Mouse (Mus musculus): ENCODE data around the gene Ighmbp2.
A peak's percentile ranks its signal among the peaks of the same experiment; 100 is the strongest.

The Ighmbp2 gene

DNA sequence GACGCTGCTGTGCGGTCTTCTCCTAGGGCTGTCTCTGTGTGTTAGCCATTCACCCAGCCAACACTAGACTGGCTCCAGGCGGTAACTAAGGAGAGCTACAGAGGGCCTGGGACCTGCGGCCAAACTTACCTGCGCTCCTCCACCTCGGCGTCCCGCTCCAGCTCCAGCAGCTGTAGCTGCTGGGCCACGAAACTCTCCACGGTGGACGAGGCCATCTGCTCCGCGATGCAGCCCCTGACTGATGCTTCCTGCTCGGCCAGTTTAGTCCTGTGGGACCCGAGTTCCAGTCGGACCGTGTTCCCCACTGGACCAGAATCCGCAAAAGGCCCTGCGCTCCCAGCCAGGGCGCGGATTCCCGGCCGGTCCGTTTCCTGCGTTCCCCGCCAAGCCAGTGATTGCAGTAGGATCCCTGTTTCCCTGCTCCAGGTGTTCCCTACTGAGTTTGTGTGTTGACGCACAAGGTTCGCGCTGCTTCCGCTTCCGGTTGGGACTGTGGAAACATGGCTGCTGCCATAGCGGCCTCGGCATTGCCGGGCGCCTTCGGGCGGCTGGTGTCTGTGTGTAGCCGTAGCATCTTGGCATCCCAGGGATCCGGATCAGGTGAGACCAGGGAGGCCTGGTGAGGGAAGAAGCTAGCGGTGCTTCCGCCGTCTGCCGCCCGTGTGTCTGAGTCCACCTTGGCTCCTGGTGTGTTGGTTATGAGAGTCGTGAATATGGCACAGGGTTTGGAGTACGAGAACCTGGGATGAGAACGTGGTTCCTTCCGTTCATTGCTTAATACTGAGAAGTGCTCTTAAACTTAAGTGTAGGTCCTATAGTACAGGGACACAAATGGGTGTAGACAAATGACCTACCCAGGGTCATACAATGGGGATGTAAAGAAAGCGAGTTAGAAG, at the start of gene Ighmbp2, which contains the start of gene Mrpl21:
Ighmbp2 (minus strand) TSS at position 446 of the 896 bp plus-strand sequence.
Mrpl21 (plus strand) TSS at position 330 of the 896 bp plus-strand sequence.
- peak; percentile 70 to 78 for DNase-seq (ENCODE audit: low spot score in 2 of 2)

GRCm38 (mm10) chr19:3326479-3327047, 43.7 kb upstream of the Ighmbp2 start:
- no peak for DNase-seq (ENCODE audit: low spot score in 2 of 2)

- no peak for DNase-seq (ENCODE audit: low spot score in 2 of 2)
Observed at GRCm38 (mm10) chr19:3325771-3326478, 43.1 kb upstream of the Ighmbp2 start.

DNA sequence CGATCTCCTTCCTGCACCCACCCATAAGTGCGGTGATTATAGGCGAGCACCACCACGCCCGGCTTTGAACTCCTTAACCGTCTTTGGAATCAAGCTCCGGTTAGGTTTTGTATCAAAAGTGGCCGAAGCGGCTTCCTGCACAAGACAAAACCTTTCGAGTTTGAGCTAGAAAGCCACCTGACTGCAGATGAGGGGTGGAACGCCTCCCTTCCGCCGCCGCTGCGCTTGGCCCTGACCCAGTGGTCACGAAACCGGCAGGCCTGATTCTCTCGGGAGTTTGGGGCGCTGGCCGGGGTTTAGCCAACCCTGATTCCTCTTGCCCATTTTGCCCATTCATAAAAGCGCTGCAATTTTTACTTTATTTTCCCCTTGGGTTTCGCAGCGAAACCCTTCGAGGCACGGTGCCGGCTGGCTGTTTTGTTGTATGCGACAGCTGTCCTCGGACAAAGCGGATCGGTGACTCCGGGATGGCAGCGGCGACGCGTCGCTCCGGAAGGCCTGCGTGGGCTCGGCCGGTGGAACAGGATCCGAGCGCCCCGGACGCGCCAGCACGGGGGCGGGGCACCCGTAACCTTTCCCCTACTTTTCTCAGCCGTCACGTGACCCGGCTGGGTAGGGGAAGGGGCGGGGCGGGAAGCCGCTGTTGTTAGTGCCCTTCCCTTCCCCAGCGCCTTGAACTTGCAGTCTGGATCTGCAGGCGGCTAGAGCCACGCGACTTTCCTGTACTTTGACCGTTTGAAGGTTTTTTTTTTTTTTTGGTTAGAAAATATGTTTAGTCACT, 42.3 kb upstream of the Ighmbp2 start:
- peak; percentile 94 to 95 for DNase-seq (ENCODE audit: low spot score in 2 of 2)

DNA sequence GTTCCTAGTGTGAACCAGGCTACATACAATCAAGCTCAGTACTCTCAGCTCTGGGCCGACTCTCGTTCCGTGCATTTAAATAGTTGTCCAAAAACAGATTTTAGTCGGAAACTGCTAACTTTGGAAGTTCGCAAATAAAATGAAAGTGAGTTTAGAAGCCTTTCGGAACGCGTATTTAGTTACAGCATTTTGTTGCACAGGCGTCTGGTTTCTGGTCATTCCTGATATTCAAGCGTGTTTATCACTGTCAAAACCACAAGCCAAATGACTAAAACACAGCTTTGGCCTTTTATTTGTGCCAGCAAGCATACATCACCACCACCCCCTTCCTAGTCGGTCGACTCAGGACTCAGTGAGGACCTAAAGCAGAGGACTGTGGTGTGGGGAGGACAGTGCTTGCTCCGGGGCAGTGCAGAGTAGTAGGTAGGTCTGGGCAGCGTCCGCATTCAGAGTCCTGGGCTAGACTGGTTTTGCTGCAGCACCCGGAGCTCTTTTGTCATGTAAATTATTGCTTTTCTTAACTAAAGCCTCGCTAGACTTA, 41.5 kb upstream of the Ighmbp2 start:
- DNase-seq (ENCODE audit: low spot score in 2 of 2): no peak

DNA sequence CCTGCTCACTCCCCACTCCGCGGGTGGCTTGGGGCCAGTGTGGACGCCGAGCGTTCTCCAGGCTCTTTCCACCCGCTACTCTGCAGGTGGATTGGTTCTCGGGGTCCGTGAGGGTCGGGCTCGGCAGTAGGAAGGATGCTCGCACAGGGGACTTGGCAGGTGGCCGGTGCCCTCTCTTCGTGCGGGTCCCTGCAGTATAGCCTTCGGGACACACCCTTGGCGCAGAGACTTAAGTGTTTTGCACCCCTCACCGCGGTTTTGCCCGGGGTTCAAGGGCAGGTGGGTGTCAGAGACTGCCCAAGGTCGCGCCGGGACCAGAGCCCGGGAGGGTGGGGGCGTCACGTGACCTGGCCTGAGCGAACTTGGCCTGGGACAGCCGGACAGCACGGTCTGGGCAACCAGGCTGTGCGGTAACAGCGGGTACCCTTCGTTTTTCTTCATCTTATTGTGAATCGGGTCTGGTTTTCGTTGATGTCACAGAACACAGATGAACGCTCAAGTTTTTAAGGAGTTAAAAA, 41.0 kb upstream of the Ighmbp2 start:
- DNase-seq (ENCODE audit: low spot score in 2 of 2): peak; percentile 55 to 56

DNA sequence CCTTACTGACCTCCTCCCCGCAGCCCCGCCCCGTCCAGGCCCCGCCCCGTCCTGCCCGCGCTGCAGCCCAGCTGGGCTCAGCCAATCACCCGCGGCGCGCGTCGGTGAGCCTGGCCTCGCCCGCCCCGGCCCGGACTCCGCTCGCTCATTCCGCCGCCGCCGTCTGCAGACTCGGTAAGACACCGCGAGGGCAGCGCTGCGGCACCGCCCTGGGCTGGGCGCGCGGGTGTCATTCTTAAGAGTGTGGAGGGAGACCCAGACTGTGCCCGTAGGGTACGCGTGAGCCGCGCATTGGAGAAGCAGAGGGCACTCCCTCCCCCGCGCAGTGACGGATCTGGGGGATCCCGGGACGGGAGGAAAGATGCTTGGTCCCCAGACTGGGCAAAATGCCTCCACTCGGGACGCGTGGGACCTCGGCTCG, 40.4 kb upstream of the Ighmbp2 start:
- DNase-seq (ENCODE audit: low spot score in 2 of 2): peak; percentile 90 to 91

- DNase-seq (ENCODE audit: low spot score in 2 of 2): peak; percentile 67 to 72
Observed at GRCm38 (mm10) chr19:3322261-3322969, 39.6 kb upstream of the Ighmbp2 start, which contains the start of gene Cpt1a. Gene Cpt1a (plus strand): TSS chr19:3322334.

DNA sequence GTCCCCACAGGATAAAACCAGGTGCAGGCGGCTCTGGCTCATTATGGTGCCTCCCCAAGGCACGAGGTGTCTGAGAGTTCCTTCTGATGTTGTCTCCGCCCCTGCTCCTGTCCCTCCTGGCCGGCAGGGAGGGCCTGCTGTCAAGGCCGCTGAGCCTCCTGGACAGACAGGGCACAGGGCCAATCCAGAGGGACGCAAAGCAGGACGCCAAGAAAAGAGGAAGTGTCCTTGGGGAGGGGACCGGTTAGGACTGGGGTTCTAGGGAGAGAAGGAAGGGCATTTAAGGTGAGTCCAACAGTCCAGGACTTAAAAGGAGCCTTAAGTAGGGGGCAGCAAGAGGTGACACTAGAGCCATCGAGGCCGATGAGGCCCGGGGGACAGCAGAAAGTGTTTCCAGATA, 38.8 kb upstream of the Ighmbp2 start:
- DNase-seq (ENCODE audit: low spot score in 2 of 2): peak; percentile 41 to 57

DNA sequence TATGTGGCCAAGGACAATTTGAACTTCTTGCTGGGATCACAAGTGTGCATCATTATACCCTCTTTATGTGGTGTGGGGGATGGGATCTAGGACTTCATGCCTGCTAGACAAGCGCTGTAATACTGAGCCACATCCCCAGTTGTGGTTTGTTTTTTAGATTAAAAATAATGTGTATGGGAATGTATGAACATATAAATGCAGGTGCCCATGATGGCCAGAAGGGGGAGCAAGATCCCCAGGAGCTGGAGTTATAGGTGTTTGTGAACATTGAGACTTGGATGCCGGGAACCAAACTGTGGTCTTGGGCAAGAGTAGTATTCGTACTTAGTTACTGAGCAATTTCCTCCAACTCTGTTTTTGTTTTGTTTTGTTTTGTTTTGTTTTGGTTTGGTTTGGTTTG, 38.0 kb upstream of the Ighmbp2 start:
- DNase-seq (ENCODE audit: low spot score in 2 of 2): peak in 1 of 2 experiments; percentile 49

DNA sequence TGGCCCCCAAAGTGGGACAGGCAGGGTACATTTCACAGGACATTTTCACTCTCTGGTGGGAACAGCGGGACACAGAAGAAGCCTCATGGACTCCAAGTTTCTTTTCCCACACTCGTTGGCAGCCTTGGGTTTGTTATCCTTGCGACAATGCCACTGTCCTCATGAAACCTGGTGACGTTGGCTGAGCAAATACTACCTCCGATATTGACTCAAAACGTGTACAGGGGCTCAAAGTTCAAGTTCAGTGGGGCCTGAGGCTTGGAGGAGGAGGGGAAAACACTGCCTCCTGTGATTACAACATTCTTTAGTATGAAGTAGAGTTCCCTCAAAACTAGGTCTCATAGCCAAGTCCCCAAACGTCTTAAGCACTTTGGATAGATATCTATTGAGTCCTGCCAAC, 37.3 kb upstream of the Ighmbp2 start:
- no peak for DNase-seq (ENCODE audit: low spot score in 2 of 2)

DNA sequence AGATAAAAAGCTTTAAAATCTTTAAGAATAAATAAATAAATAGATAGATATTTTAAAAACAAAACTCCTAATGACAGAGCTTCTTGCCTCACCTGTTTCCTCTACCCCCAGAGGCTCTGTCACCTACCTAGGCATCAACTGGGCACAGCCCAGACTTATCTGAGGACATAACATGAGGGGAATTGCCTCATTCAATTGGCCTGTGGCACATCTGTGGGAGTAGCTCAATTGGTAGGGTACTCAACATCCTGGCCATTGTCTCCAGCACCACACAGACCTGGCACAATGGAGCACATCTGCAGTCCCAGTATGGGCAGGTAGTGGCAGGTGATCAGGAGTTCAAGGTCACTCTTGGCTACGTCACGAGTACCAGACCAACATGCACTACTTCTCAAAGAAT, 36.5 kb upstream of the Ighmbp2 start:
- no peak for DNase-seq (ENCODE audit: low spot score in 2 of 2)

DNA sequence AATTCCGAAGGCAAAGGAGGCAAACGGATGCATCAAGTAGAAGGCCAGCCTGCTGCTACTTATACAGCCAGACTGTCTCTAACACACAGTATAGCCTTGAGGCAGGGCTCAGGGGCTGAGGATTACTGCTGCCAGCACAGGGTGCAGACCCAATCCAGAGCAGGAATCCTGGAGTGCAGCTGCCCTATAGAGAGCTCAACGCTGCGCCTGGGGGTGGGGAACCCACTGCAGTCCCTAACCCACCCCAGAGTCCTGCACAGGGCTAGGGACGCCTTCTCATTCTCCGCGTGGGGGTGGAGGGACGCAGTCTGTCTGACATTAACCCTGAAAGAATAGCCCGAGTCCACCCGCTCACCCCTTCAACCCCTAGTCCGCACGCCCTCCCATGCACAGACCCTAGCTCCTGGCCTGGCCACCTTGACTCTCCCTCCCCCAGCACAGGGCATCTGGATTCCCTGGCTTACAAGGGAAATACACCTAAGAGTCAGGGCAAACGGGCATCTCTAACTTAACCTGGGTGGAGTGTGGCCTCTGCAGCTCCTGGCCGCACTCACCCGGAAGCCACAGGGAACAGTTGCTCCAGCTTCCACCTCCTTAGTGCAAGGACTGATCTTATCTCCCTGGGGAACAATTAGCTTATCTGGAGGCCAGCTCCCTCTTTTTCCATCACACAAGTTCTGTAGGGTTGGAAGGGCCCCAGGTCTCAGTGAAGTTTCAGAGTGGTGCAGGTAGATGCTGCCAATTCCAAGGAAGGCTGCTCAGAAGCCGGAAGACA, 24.5 kb upstream of the Ighmbp2 start:
- DNase-seq (ENCODE audit: low spot score in 2 of 2): no peak

DNA sequence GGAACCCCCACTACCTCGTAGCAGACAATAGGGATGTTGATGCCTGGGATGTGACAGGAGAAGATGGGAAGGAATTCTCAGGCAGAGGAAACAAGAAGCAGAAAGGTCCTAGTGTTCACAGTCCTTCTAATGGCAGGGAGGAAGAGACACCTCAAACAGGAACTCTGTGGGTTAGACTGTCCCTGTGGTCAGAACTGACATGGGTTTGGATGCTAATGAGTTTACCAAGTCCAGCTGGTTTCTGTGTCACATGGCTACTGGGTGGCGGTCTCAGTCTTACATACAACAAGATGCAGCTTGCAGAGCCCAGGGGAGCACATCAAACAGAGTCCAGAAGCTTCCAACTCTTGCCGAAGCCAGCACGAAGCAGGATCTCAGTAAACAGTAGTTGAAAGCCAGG, 21.2 kb upstream of the Ighmbp2 start:
- no peak for DNase-seq (ENCODE audit: low spot score in 2 of 2)

DNA sequence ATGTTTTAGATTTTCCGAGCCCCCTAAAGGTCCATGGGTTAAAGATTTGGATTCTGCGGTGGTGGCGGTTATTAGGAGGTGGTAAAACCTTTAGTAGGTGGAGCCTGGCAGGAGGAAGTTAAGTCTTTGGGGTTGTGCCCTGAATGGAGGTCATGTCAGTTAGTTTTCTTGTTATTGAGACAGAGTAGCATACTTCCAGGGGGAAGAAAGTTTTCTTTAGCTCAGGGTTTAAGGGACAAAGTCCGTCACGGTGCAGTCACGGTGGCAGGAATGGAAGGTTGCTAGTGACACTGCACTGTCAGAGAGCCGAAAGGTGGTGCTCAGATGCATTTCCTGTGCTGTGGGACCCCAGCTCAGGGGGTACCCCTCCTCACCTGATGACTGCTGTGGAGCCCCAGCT, 15.0 kb upstream of the Ighmbp2 start:
- no peak for DNase-seq (ENCODE audit: low spot score in 2 of 2)

- DNase-seq (ENCODE audit: low spot score in 2 of 2): no peak
Observed at GRCm38 (mm10) chr19:3297034-3297433, 14.2 kb upstream of the Ighmbp2 start.

GRCm38 (mm10) chr19:3295245-3295644, 12.4 kb upstream of the Ighmbp2 start:
- no peak for DNase-seq (ENCODE audit: low spot score in 2 of 2)

GRCm38 (mm10) chr19:3292993-3293392, 10.2 kb upstream of the Ighmbp2 start:
- no peak for DNase-seq (ENCODE audit: low spot score in 2 of 2)

DNA sequence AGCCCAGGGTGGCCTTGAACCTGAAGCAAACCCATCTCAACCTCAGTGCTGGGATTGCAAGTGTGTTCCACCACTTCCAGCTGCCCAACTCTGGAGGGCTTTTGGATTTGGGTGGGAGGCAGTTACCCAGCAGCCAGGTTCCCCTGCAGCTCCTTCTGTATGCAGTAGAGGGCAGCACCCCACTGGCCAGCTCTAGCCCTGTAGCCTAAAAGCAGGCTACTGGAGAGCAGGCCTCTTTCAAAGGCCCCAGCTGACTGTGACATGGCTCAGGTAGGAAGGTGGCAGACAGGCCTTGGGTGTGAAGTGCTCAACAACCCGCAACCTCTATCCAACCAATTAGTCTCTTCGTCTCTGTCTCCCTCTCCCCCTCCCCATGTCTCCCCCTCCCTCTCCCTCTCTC, 9.2 kb upstream of the Ighmbp2 start:
- DNase-seq (ENCODE audit: low spot score in 2 of 2): peak; percentile 21 to 47

- DNase-seq (ENCODE audit: low spot score in 2 of 2): no peak
Observed at GRCm38 (mm10) chr19:3289006-3289405, 6.2 kb upstream of the Ighmbp2 start.
